Mouse (Mus musculus) hindbrain, postnatal 0 days (tissue): ENCODE data around the gene Sppl2b. TPM values are rescaled to one million over a fixed set of nuclear protein-coding genes. Genes with fewer than 3 reads are reported as not detected.
"Not testable (repeated sequence)": the region's sequence is repeated elsewhere in the genome, so short reads cannot be mapped to it uniquely, and the experiment has no call there.

ENCODE experiments used
- ATAC-seq: fragments of 200-750 bp; cut with Nextera tagmentation; 2 replicates; pipeline ENCODE4 v1.8.0; 2017; ENCODE audit warnings: mild to moderate bottlenecking, moderate TSS enrichment, moderate library complexity
- DNase-seq: peaks from one replicate; pipeline ENCODE4 v3.0.0-alpha.2; 2015; ENCODE audit warnings: low spot score
- H3K27ac ChIP-seq: fragments of 300-500 bp; sonication (generic); 2 replicates; pipeline ENCODE4 v1.5.1; 2014; ENCODE audit warnings: mild to moderate bottlenecking
- H3K27me3 ChIP-seq: fragments of 300-500 bp; sonication (generic); 2 replicates; pipeline ENCODE4 v1.6.1; 2014; ENCODE audit warnings: low read length, mixed read lengths; ENCODE audit not compliant: insufficient read depth
- H3K36me3 ChIP-seq: fragments of 300-500 bp; sonication (generic); 2 replicates; pipeline ENCODE4 v1.6.1; 2014; ENCODE audit warnings: low read length, mixed read lengths; ENCODE audit not compliant: insufficient read depth
- H3K4me1 ChIP-seq: fragments of 300-500 bp; sonication (generic); 2 replicates; pipeline ENCODE4 v1.6.1; 2014; ENCODE audit warnings: antibody characterized with exemption, low read length, mixed read lengths; ENCODE audit not compliant: insufficient read depth
- H3K4me2 ChIP-seq: fragments of 300-500 bp; sonication (generic); 2 replicates; pipeline ENCODE4 v1.6.1; 2014; ENCODE audit warnings: low read depth, mild to moderate bottlenecking, low read length, moderate library complexity, mixed read lengths
- H3K4me3 ChIP-seq: fragments of 300-500 bp; sonication (generic); 2 replicates; pipeline ENCODE4 v1.5.1; 2014; ENCODE audit warnings: low read length
- H3K9ac ChIP-seq: fragments of 300-500 bp; sonication (generic); replicated peaks from 2 replicates; pipeline ENCODE4 v1.6.1; 2014; ENCODE audit warnings: mild to moderate bottlenecking, low read length, moderate library complexity, mixed read lengths
- H3K9me3 ChIP-seq: fragments of 300-500 bp; sonication (generic); 2 replicates; pipeline ENCODE4 v1.6.1; 2016; ENCODE audit warnings: low read length, mixed read lengths
- CTCF ChIP-seq: IDR thresholded peaks from 2 replicates; pipeline ENCODE4 v1.5.1; 2016; ENCODE audit warnings: antibody characterized with exemption, control low read depth, low read depth
- WGBS: fragments of 180-500 bp; shearing (Covaris S2); extraction: QIAGEN DNeasy Blood & Tissue Kit; methylation state at CpG from one replicate; pipeline ENCODE4 v1.1.7; 2014; 5-methylcytosine and 5-hydroxymethylcytosine counted together
- polyA plus RNA-seq: library from polyadenylated mRNA; unstranded; fragments of >200 nt; fragmentation: Nextera tagmentation; extraction: Ambion mirVana; gene quantifications from 2 replicates; pipeline ENCODE4 v1.2.1, GENCODE M21; 2015
- total RNA-seq: library from RNA; depleted of rRNA; stranded (reverse); fragments of >200 nt; gene quantifications from 2 replicates; pipeline ENCODE4 v1.2.3, GENCODE M21; 2014

Sppl2b gene
- total and polyA plus RNA-seq, 2 experiments from 2014 or later, result 76.2 to 161 TPM

GRCm38 (mm10) chr10:80817164-80817563 lies 37.9 kb upstream of the Sppl2b start:
- Histone ChIP-seq H3K36me3 (no peaks in the 10 kb centered on the region), H3K9ac (no peak overlapping the region), H3K4me3 (no peak overlapping the region), H3K27me3 (no peaks in the 10 kb centered on the region), H3K9me3 (no peaks in the 10 kb centered on the region), H3K4me2 (no peak overlapping the region), H3K4me1 (no peaks in the 10 kb centered on the region), H3K27ac (no peak overlapping the region)
- ATAC-seq (no peak), DNase-seq (no peak)
- 69% methylated on average over 2 of the region's 2 CpGs for WGBS
- no peak for TF ChIP-seq CTCF

GRCm38 (mm10) chr10:80817955-80818354 lies 37.1 kb upstream of the Sppl2b start:
- not testable (repeated sequence) for H3K4me2 ChIP-seq, H3K36me3 ChIP-seq, H3K27ac ChIP-seq, H3K9me3 ChIP-seq, DNase-seq, H3K4me1 ChIP-seq, ATAC-seq, H3K27me3 ChIP-seq, H3K9ac ChIP-seq, H3K4me3 ChIP-seq
- WGBS, result 86% methylated on average over 7 of the region's 7 CpGs
- TF ChIP-seq CTCF, result peak; percentile 29; the same call in 1 of the 2 replicates

- no peak for ATAC-seq
- no peak overlapping the region for H3K4me2 ChIP-seq
- no peak for DNase-seq
- no peaks in the 10 kb centered on the region for H3K9me3 ChIP-seq
- TF ChIP-seq CTCF, result no peak
- H3K4me1 ChIP-seq, result no peaks in the 10 kb centered on the region
- 60% methylated on average over 6 of the region's 6 CpGs for WGBS
- H3K27me3 ChIP-seq, result no peaks in the 10 kb centered on the region
- no peaks in the 10 kb centered on the region for H3K36me3 ChIP-seq
- H3K9ac ChIP-seq, result no peak overlapping the region
- H3K4me3 ChIP-seq, result no peak overlapping the region
- H3K27ac ChIP-seq, result no peak overlapping the region
Observed at GRCm38 (mm10) chr10:80818599-80819281, 36.3 kb upstream of the Sppl2b start.

GRCm38 (mm10) chr10:80819406-80819805 lies 35.7 kb upstream of the Sppl2b start:
- ATAC-seq, result no peak
- Histone ChIP-seq H3K9me3 (no peaks in the 10 kb centered on the region), H3K27ac (no peak overlapping the region), H3K4me2 (no peak overlapping the region), H3K4me1 (no peaks in the 10 kb centered on the region), H3K4me3 (no peak overlapping the region), H3K27me3 (no peaks in the 10 kb centered on the region), H3K36me3 (no peaks in the 10 kb centered on the region), H3K9ac (0 out of 2 replicates have a peak overlapping the region, but pooled peaks have one; percentile 13)
- 45% methylated on average over 3 of the region's 3 CpGs for WGBS
- DNase-seq, result no peak
- TF ChIP-seq CTCF, result no peak

GRCm38 (mm10) chr10:80821991-80822390 lies 33.1 kb upstream of the Sppl2b start:
- no peak for ATAC-seq
- H3K4me1 ChIP-seq, result no peaks in the 10 kb centered on the region
- no peak overlapping the region for H3K4me3 ChIP-seq

GRCm38 (mm10) chr10:80822528-80822927 lies 32.5 kb upstream of the Sppl2b start:
- no peaks in the 10 kb centered on the region for H3K36me3 ChIP-seq
- no peaks in the 10 kb centered on the region for H3K9me3 ChIP-seq
- no peak overlapping the region for H3K4me2 ChIP-seq
- no peak overlapping the region for H3K9ac ChIP-seq
- no peak overlapping the region for H3K27ac ChIP-seq
- H3K4me3 ChIP-seq, result no peak overlapping the region
- DNase-seq, result no peak
- no peaks in the 10 kb centered on the region for H3K27me3 ChIP-seq
- 89% methylated on average over 5 of the region's 5 CpGs for WGBS
- no peak for TF ChIP-seq CTCF
- ATAC-seq, result no peak
- H3K4me1 ChIP-seq, result peaks cover under 1% of the 10 kb centered on the region; the same call in 1 of the 2 replicates

More at GRCm38 (mm10) chr10:80821991-80822390, 33.1 kb upstream of the Sppl2b start:
- no peaks in the 10 kb centered on the region for H3K27me3 ChIP-seq
- H3K9me3 ChIP-seq, result no peaks in the 10 kb centered on the region
- DNase-seq, result peak; percentile 28
- H3K9ac ChIP-seq, result no peak overlapping the region
- H3K4me2 ChIP-seq, result no peak overlapping the region
- TF ChIP-seq CTCF, result peak; percentile 65
- no peak overlapping the region for H3K27ac ChIP-seq
- no peaks in the 10 kb centered on the region for H3K36me3 ChIP-seq
- 42% methylated on average over 2 of the region's 2 CpGs for WGBS

- no peak for DNase-seq
- 88% methylated on average over 1 of the region's 1 CpGs for WGBS
- no peaks in the 10 kb centered on the region for H3K27me3 ChIP-seq
Observed at GRCm38 (mm10) chr10:80823316-80823715, 31.8 kb upstream of the Sppl2b start.

More at GRCm38 (mm10) chr10:80823316-80823715, 31.8 kb upstream of the Sppl2b start:
- Histone ChIP-seq H3K9me3 (no peaks in the 10 kb centered on the region), H3K27ac (no peak overlapping the region), H3K36me3 (no peaks in the 10 kb centered on the region), H3K9ac (no peak overlapping the region), H3K4me2 (no peak overlapping the region), H3K4me3 (no peak overlapping the region), H3K4me1 (peaks cover 5% of the 10 kb centered on the region; the same call in 1 of the 2 replicates)
- no peak for ATAC-seq
- no peak for TF ChIP-seq CTCF
